Mouse (Mus musculus): ENCODE data around the gene Txlna.

DNA sequence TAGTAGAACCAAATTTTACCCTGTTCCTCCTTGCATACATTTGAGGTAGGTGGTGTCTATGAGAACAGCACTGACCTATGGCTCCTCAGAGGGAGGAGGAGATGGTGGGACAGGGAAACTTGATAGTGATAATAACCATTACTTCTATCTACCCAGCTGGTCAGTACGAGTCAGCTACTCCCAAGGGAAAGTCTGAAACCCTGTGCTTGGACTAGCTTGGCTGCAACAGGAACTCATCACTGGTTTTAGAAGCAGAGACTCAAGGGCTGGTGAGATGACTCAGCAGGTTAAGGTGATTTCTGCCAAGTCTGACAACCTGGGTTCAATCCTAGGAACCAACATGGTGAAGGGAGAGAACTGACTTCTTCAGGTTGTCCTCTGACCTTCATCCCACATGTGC, 7.8 kb upstream of the Txlna start:
- TF ChIP-seq CTCF (IDR thresholded peaks at IDR 0.05; ENCODE audit: insufficient read depth, low read depth, low read length) (no peak), POLR2A (IDR thresholded peaks at IDR 0.05; ENCODE audit: insufficient read depth, low read depth, low read length) (no peak)
